In the genomic region with DNA sequence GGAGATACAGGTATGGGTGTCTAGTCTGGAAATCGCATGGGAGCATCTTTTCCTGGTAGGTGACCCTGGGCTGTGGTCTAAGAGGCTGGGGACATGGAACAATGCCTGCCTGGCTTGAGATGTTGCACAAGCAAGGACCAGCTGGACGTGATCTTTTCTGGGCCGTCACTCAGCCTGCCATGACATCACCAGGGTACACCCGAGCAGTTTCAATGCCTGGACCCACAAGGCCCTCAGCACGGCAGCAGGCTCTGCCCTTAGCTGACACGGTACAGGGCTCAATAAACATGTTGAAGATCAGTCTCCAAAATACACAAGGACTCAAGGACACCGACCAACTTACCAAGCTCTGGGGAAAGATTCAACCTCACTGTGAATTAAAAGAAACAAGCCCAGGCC, we compare ENCODE assay signal across 10 mouse cellular contexts. TPM values are rescaled to one million over a fixed set of nuclear protein-coding genes. Genes with fewer than 3 reads are reported as not detected.
DNase-seq lines count a peak whose midpoint lies in the region; ATAC-seq lines count a peak whose summit lies in the region.
"Had no signal": no experiment of that assay in that cellular context is flagged by ENCODE, and none has a peak within 500 bp of the region (broad histone marks: within the 10 kb centered on the region; RNA-seq: fewer than 3 reads in every experiment).

No protein-coding gene starts in this region.

- H3K4me2 ChIP-seq in kidney, embryonic 15.5 days: no peak overlapping the region

- H3K4me1 ChIP-seq in kidney, embryonic 15.5 days: peaks cover 29% of the 10 kb centered on the region

- H3K4me3 ChIP-seq in kidney, embryonic 15.5 days (replicated peaks): no peak overlapping the region
- H3K4me3 ChIP-seq: erythroblast, embryonic 14.5 days had no signal

- ATAC-seq in kidney, embryonic 15.5 days (replicated peaks; ENCODE audit: low FRiP score): peak; percentile 31; the same call in 1 of the 2 replicates

- peak overlapping the region; percentile 60 for H3K27ac ChIP-seq in kidney, embryonic 15.5 days

- 0 out of 2 replicates have a peak, but pooled peaks cover 3% of the 10 kb centered on the region for H3K9me3 ChIP-seq in kidney, embryonic 15.5 days (replicated peaks)

- H3K27me3 ChIP-seq in kidney, embryonic 15.5 days: no peaks in the 10 kb centered on the region

- WGBS in kidney, embryonic 15.5 days: 34% methylated on average over 7 of the region's 7 CpGs

- no peak overlapping the region for H3K9ac ChIP-seq in kidney, embryonic 15.5 days

- intact Hi-C loops in heart, postnatal 36 days (cut with DNase I): no loop called here

- no peak for DNase-seq in kidney, adult 18-20 months
- DNase-seq in adrenal gland, postnatal 14 days: peak; percentile 66
- peak; percentile 47 to 51 for DNase-seq in heart, postnatal 36 days
- DNase-seq in lung, postnatal 4 days: peak; percentile 46 to 70
- DNase-seq in left cerebral cortex, adult 18-20 months (ENCODE audit: low spot score in 2 of 2): no peak
- no peak for DNase-seq in cerebellum, adult 9-10 months
- DNase-seq: cerebellum, adult 11-12 months; thymus, postnatal 4 days had no signal

- peaks cover 64% of the 10 kb centered on the region for H3K36me3 ChIP-seq in kidney, embryonic 15.5 days

RNA-seq across cellular contexts. Expression of gene Tnrc18, which starts 34.3 kb away (rescaled TPM):
- 21.6 and 28.1 TPM in 2 replicates for polyA plus RNA-seq in kidney, embryonic 15.5 days (2015; fragmentation: Nextera tagmentation; extraction: Ambion mirVana)
- total RNA-seq in adrenal gland, postnatal 14 days (2021): 86.0 and 91.0 TPM in 2 replicates
- total RNA-seq in heart, postnatal 36 days (2021): 10 to 100 TPM; 55.4 to 62.3 TPM
- 100 to 1,000 TPM; 116 to 122 TPM for total RNA-seq in left cerebral cortex, adult 18-20 months (2021)

Comparison
In these comparisons a context has a peak if more than half of its experiments do, and no peak if none do; other contexts are left out.
1. DNase-seq: peak in adrenal gland, postnatal 14 days (single experiment), heart, postnatal 36 days (2 of 2) and lung, postnatal 4 days (2 of 2); none in kidney, adult 18-20 months (single experiment), left cerebral cortex, adult 18-20 months (0 of 2) and cerebellum, adult 9-10 months (single experiment).